Mouse (Mus musculus) liver, postnatal 0 days (tissue): ENCODE data around the gene Gm20509.

Experiments used
- CTCF ChIP-seq: sonication (generic); IDR thresholded peaks from 2 replicates; pipeline ENCODE4 v1.5.1; 2016; ENCODE audit warnings: antibody characterized with exemption, low read depth
- EP300 ChIP-seq: IDR thresholded peaks from 2 replicates; pipeline ENCODE4 v1.6.1; 2016; ENCODE audit warnings: antibody characterized with exemption, low read depth, mild to moderate bottlenecking

DNA sequence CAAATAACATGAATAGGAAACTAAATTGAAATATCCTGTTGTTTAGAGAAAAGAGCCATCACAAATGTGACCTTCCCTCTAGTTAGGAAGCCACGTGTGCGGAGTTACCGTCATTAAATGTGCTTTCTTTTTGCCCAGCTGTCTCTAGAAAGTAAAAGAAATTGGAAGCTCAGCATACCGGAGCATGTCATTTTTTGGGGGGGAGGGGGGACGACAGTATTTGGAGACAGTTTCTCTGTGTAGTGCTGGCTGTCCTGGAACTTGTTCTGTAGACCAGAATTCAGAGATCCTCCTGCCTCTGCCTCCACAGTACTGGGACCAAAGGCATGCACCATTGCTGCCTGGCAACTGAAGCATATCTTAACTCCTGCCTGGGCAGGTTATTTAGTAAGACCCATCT lies 734 bp upstream of the Gm20509 start, which contains the start of gene Khdc3:
- TF ChIP-seq CTCF (no peak), EP300 (no peak)
